Mouse (Mus musculus) thymus, adult 2 months (tissue): ENCODE results near the gene March5.

ENCODE experiments used
- CTCF ChIP-seq: fragments of 200-500 bp; IDR thresholded peaks from 2 replicates; pipeline ENCODE4 v1.5.1; 2012; ENCODE audit warnings: mild to moderate bottlenecking, control low read depth, low read length, moderate library complexity, borderline replicate concordance; ENCODE audit not compliant: control insufficient read depth, poor library complexity, insufficient read depth; ENCODE audit errors: extremely low read depth
- POLR2A ChIP-seq: fragments of 200-500 bp; IDR thresholded peaks from 2 replicates; pipeline ENCODE4 v1.6.1; 2012; ENCODE audit warnings: mild to moderate bottlenecking, low read length, control low read depth, moderate library complexity; ENCODE audit not compliant: control insufficient read depth, poor library complexity, insufficient read depth; ENCODE audit errors: extremely low read depth

- TF ChIP-seq CTCF: no peak
- no peak for TF ChIP-seq POLR2A
Measured at GRCm38 (mm10) chr19:37192475-37193058, 14.8 kb upstream of the March5 start.
